Mouse (Mus musculus): Measurements from ENCODE around the gene Csnk1e. TPM values are rescaled to one million over a fixed set of nuclear protein-coding genes. Genes with fewer than 3 reads are reported as not detected.

Csnk1e gene
- polyA plus RNA-seq, 1 experiment from 2014 or later: 7.5 TPM

GRCm38 (mm10) chr15:79413802-79414201 lies 41.6 kb downstream of the Csnk1e start:
- ATAC-seq: peak; percentile 20; the same call in 1 of the 2 replicates
- Histone ChIP-seq H3K36me3 (replicated peaks; ENCODE audit: insufficient read depth, low read length) (0 out of 2 replicates have a peak, but pooled peaks cover 2% of the 10 kb centered on the region), H3K27ac (ENCODE audit: low read depth) (peak overlapping the region; percentile 66; the same call in 1 of the 2 replicates), H3K4me2 (ENCODE audit: low read depth, low read length) (peak overlapping the region; percentile 15; the same call in 1 of the 2 replicates), H3K27me3 (ENCODE audit: insufficient read depth, low read length) (no peaks in the 10 kb centered on the region), H3K4me3 (ENCODE audit: low read depth, low read length) (no peak overlapping the region), H3K9ac (replicated peaks) (no peak overlapping the region), H3K4me1 (ENCODE audit: insufficient read depth) (peaks cover 21% of the 10 kb centered on the region), H3K9me3 (ENCODE audit: low read length) (no peaks in the 10 kb centered on the region)
- DNase-seq: no peak
- WGBS (ENCODE audit: insufficient replicate concordance): 39% methylated on average over 8 of the region's 8 CpGs
- TF ChIP-seq CTCF (IDR thresholded peaks at IDR 0.05; ENCODE audit: low read depth) (no peak), EP300 (IDR thresholded peaks at IDR 0.05; ENCODE audit: low read depth) (no peak)

- Histone ChIP-seq H3K27me3 (ENCODE audit: insufficient read depth, low read length) (no peaks in the 10 kb centered on the region), H3K27ac (ENCODE audit: low read depth) (no peak overlapping the region), H3K9ac (replicated peaks) (no peak overlapping the region), H3K4me3 (ENCODE audit: low read depth, low read length) (no peak overlapping the region), H3K9me3 (ENCODE audit: low read length) (no peaks in the 10 kb centered on the region), H3K36me3 (replicated peaks; ENCODE audit: insufficient read depth, low read length) (no peaks in the 10 kb centered on the region), H3K4me1 (ENCODE audit: insufficient read depth) (peaks cover 21% of the 10 kb centered on the region), H3K4me2 (ENCODE audit: low read depth, low read length) (no peak overlapping the region)
- WGBS (ENCODE audit: insufficient replicate concordance): 97% methylated on average over 3 of the region's 3 CpGs
- DNase-seq (no peak), ATAC-seq (no peak)
- no peak for TF ChIP-seq CTCF (IDR thresholded peaks at IDR 0.05; ENCODE audit: low read depth)
- TF ChIP-seq EP300 (IDR thresholded peaks at IDR 0.05; ENCODE audit: low read depth): no peak
These were observed 42.2 kb downstream of the Csnk1e start for GRCm38 (mm10) chr15:79413201-79413600.

- Histone ChIP-seq H3K4me1 (ENCODE audit: insufficient read depth) (peaks cover 17% of the 10 kb centered on the region), H3K27ac (ENCODE audit: low read depth) (no peak overlapping the region), H3K9ac (replicated peaks) (no peak overlapping the region), H3K36me3 (replicated peaks; ENCODE audit: insufficient read depth, low read length) (no peaks in the 10 kb centered on the region), H3K4me2 (ENCODE audit: low read depth, low read length) (no peak overlapping the region), H3K4me3 (ENCODE audit: low read depth, low read length) (no peak overlapping the region), H3K9me3 (ENCODE audit: low read length) (no peaks in the 10 kb centered on the region), H3K27me3 (ENCODE audit: insufficient read depth, low read length) (no peaks in the 10 kb centered on the region)
- WGBS (ENCODE audit: insufficient replicate concordance): 70% methylated on average over 10 of the region's 10 CpGs
- TF ChIP-seq EP300 (IDR thresholded peaks at IDR 0.05; ENCODE audit: low read depth): no peak
- TF ChIP-seq CTCF (IDR thresholded peaks at IDR 0.05; ENCODE audit: low read depth): peak; percentile 65
- ATAC-seq (no peak), DNase-seq (no peak)
These were observed 43.9 kb downstream of the Csnk1e start for GRCm38 (mm10) chr15:79411363-79412065.

- Histone ChIP-seq H3K27me3 (ENCODE audit: insufficient read depth, low read length) (no peaks in the 10 kb centered on the region), H3K4me3 (ENCODE audit: low read depth, low read length) (no peak overlapping the region), H3K4me2 (ENCODE audit: low read depth, low read length) (no peak overlapping the region), H3K27ac (ENCODE audit: low read depth) (peak overlapping the region; percentile 69), H3K9me3 (ENCODE audit: low read length) (no peaks in the 10 kb centered on the region), H3K9ac (replicated peaks) (no peak overlapping the region), H3K36me3 (replicated peaks; ENCODE audit: insufficient read depth, low read length) (no peaks in the 10 kb centered on the region), H3K4me1 (ENCODE audit: insufficient read depth) (peaks cover 8% of the 10 kb centered on the region)
- WGBS (ENCODE audit: insufficient replicate concordance): 48% methylated on average over 4 of the region's 4 CpGs
- TF ChIP-seq CTCF (IDR thresholded peaks at IDR 0.05; ENCODE audit: low read depth) (no peak), EP300 (IDR thresholded peaks at IDR 0.05; ENCODE audit: low read depth) (no peak)
- DNase-seq: peak; percentile 40
- ATAC-seq: peak; percentile 51
These were observed 46.2 kb downstream of the Csnk1e start for GRCm38 (mm10) chr15:79409077-79409573.

- Histone ChIP-seq H3K4me2 (ENCODE audit: low read depth, low read length) (no peak overlapping the region), H3K4me1 (ENCODE audit: insufficient read depth) (peaks cover 13% of the 10 kb centered on the region), H3K27me3 (ENCODE audit: insufficient read depth, low read length) (no peaks in the 10 kb centered on the region), H3K9me3 (ENCODE audit: low read length) (no peaks in the 10 kb centered on the region), H3K4me3 (ENCODE audit: low read depth, low read length) (no peak overlapping the region), H3K36me3 (replicated peaks; ENCODE audit: insufficient read depth, low read length) (no peaks in the 10 kb centered on the region), H3K9ac (replicated peaks) (no peak overlapping the region), H3K27ac (ENCODE audit: low read depth) (no peak overlapping the region)
- WGBS (ENCODE audit: insufficient replicate concordance): 82% methylated on average over 4 of the region's 4 CpGs
- no peak for DNase-seq
- no peak for ATAC-seq
- no peak for TF ChIP-seq CTCF (IDR thresholded peaks at IDR 0.05; ENCODE audit: low read depth)
- TF ChIP-seq EP300 (IDR thresholded peaks at IDR 0.05; ENCODE audit: low read depth): no peak
These were observed 48.8 kb downstream of the Csnk1e start for GRCm38 (mm10) chr15:79406564-79406963.

- Histone ChIP-seq H3K9me3 (ENCODE audit: low read length) (no peaks in the 10 kb centered on the region), H3K36me3 (replicated peaks; ENCODE audit: insufficient read depth, low read length) (no peaks in the 10 kb centered on the region), H3K4me3 (ENCODE audit: low read depth, low read length) (no peak overlapping the region), H3K27me3 (ENCODE audit: insufficient read depth, low read length) (no peaks in the 10 kb centered on the region), H3K27ac (ENCODE audit: low read depth) (no peak overlapping the region), H3K4me1 (ENCODE audit: insufficient read depth) (peaks cover 24% of the 10 kb centered on the region), H3K4me2 (ENCODE audit: low read depth, low read length) (no peak overlapping the region), H3K9ac (replicated peaks) (no peak overlapping the region)
- DNase-seq (no peak), ATAC-seq (no peak)
- TF ChIP-seq EP300 (IDR thresholded peaks at IDR 0.05; ENCODE audit: low read depth): no peak
- WGBS (ENCODE audit: insufficient replicate concordance): 67% methylated on average over 1 of the region's 1 CpGs
These were observed 51.1 kb downstream of the Csnk1e start for GRCm38 (mm10) chr15:79404277-79404676.
